Mouse (Mus musculus) G1E (cell line): ENCODE data around the gene Htt.

ENCODE experiments used
- CTCF ChIP-seq: IDR thresholded peaks from 2 replicates; pipeline ENCODE4 v1.5.1; 2012; ENCODE audit warnings: low read depth, low read length, inconsistent platforms, mixed read lengths
- GATA1 ChIP-seq: IDR thresholded peaks from 2 replicates; pipeline ENCODE4 v1.6.1; 2012; ENCODE audit warnings: borderline replicate concordance, low read length, inconsistent platforms, mixed read lengths

- TF ChIP-seq CTCF (no peak), GATA1 (no peak)
Observed at GRCm38 (mm10) chr5:34907230-34907629, 145.7 kb downstream of the Htt start.
